Mouse (Mus musculus) ES-Bruce4 (cell line): ENCODE results near the gene Mtx1. TPM values are rescaled to one million over a fixed set of nuclear protein-coding genes. Genes with fewer than 3 reads are reported as not detected.

Experiments used
- H3K27ac ChIP-seq: 2 replicates; pipeline ENCODE4 v1.5.1; 2012; ENCODE audit warnings: low read length, inconsistent platforms; ENCODE audit not compliant: insufficient read depth
- H3K27me3 ChIP-seq: 2 replicates; pipeline ENCODE4 v1.6.1; 2012; ENCODE audit warnings: mild to moderate bottlenecking, low read length, inconsistent platforms; ENCODE audit not compliant: control insufficient read depth, poor library complexity, insufficient read depth, severe bottlenecking
- H3K36me3 ChIP-seq: 2 replicates; pipeline ENCODE4 v1.6.1; 2012; ENCODE audit warnings: inconsistent platforms, mild to moderate bottlenecking, low read length, moderate library complexity; ENCODE audit not compliant: control insufficient read depth, poor library complexity, insufficient read depth, severe bottlenecking
- H3K4me1 ChIP-seq: one replicate; pipeline ENCODE4 v1.8.1; 2011; ENCODE audit warnings: low read length; ENCODE audit not compliant: control insufficient read depth, insufficient read depth
- H3K4me3 ChIP-seq: 2 replicates; pipeline ENCODE4 v1.5.1; 2011; ENCODE audit warnings: low read depth, mild to moderate bottlenecking, low read length
- H3K9ac ChIP-seq: 2 replicates; pipeline ENCODE4 v1.6.1; 2012; ENCODE audit warnings: low read depth, mild to moderate bottlenecking, inconsistent platforms; ENCODE audit not compliant: poor library complexity, severe bottlenecking
- H3K9me3 ChIP-seq: replicated peaks from 2 replicates; pipeline ENCODE4 v1.6.1; 2012; ENCODE audit warnings: mild to moderate bottlenecking, low read length, inconsistent platforms; ENCODE audit not compliant: control insufficient read depth, poor library complexity, insufficient read depth, severe bottlenecking
- CTCF ChIP-seq: IDR thresholded peaks from one replicate; pipeline ENCODE4 v1.8.1; 2011; ENCODE audit warnings: low read depth, low read length
- EP300 ChIP-seq: IDR thresholded peaks from 2 replicates; pipeline ENCODE4 v1.6.1; 2011; ENCODE audit warnings: low read depth, low read length; ENCODE audit not compliant: insufficient read depth
- POLR2A ChIP-seq: IDR thresholded peaks from one replicate; pipeline ENCODE4 v1.8.1; 2011; ENCODE audit warnings: low read length; ENCODE audit not compliant: insufficient read depth
- polyA plus RNA-seq: library from polyadenylated mRNA; stranded (reverse); fragments of >200 nt; gene quantifications from 2 replicates; pipeline ENCODE4 v1.2.4, GENCODE M21; 2011; ENCODE audit warnings: low read depth; ENCODE audit not compliant: missing spikeins, insufficient read depth, insufficient read length

Gene Mtx1
- polyA plus RNA-seq, 1 experiment: 136 TPM

GRCm38 (mm10) chr3:89251365-89251895, 24.5 kb upstream of the Mtx1 start:
- Histone ChIP-seq H3K36me3 (0 out of 2 replicates have a peak, but pooled peaks cover 2% of the 10 kb centered on the region), H3K4me3 (peak overlapping the region; percentile 42), H3K27me3 (no peaks in the 10 kb centered on the region), H3K27ac (peak overlapping the region; percentile 74), H3K9ac (no peak overlapping the region), H3K4me1 (peaks cover 3% of the 10 kb centered on the region), H3K9me3 (no peaks in the 10 kb centered on the region)
- TF ChIP-seq EP300 (no peak), POLR2A (no peak), CTCF (no peak)

GRCm38 (mm10) chr3:89250435-89251040, 23.6 kb upstream of the Mtx1 start:
- Histone ChIP-seq H3K4me1 (peaks cover 3% of the 10 kb centered on the region), H3K27ac (peak overlapping the region; percentile 74), H3K9ac (no peak overlapping the region)

GRCm38 (mm10) chr3:89247466-89247865, 20.6 kb upstream of the Mtx1 start:
- Histone ChIP-seq H3K4me3 (peak overlapping the region; percentile 11; the same call in 1 of the 2 replicates), H3K36me3 (0 out of 2 replicates have a peak, but pooled peaks cover 2% of the 10 kb centered on the region), H3K9ac (peak overlapping the region; percentile 84; the same call in 1 of the 2 replicates), H3K27ac (no peak overlapping the region), H3K4me1 (peaks cover 2% of the 10 kb centered on the region), H3K9me3 (no peaks in the 10 kb centered on the region), H3K27me3 (no peaks in the 10 kb centered on the region)
- TF ChIP-seq EP300 (no peak), CTCF (no peak), POLR2A (no peak)

More at GRCm38 (mm10) chr3:89250435-89251040, 23.6 kb upstream of the Mtx1 start:
- no peak overlapping the region for H3K4me3 ChIP-seq
- H3K27me3 ChIP-seq: no peaks in the 10 kb centered on the region
- H3K36me3 ChIP-seq: 0 out of 2 replicates have a peak, but pooled peaks cover 2% of the 10 kb centered on the region
- TF ChIP-seq CTCF: no peak
- no peak for TF ChIP-seq EP300
- no peak for TF ChIP-seq POLR2A
- H3K9me3 ChIP-seq: no peaks in the 10 kb centered on the region

DNA sequence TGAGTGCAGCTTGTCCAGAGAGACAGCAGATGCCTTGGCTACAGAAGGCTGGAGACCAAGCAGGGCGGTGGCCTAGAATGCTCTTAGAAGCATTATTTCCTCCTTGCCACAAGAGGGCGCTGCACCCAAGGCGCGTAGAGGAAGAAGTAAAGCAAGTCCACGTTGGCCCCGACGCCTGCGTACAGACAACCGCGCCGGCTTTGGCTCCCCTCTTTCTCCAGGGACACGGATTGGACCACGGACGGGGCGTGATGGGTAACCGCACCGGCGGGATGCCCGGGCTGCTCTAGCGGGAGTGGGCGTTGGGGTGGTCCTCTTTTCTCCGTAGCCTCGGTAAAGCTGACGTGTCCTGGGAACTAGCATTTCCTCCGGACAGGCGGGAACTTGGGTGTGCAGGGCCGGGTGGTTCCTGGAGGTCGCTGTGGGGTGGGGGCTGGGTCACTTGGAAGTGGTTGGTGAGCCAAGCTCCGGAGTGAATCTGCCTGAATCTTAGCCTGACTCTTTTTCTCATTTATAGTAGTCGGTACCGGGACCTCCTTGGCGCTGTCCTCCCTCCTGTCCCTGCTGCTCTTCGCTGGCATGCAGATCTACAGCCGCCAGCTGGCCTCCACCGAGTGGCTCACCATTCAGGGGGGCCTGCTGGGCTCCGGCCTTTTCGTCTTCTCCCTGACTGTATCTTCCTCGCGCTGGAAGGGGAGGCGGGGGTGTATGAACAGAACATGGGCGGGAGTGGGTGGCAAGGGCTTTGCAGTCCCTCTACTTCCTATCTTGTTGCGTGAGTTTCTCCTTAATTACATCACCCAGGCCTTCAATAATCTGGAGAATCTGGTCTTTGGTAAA, 19.6 kb upstream of the Mtx1 start, which contains the start of gene Trim46:
TSS of gene Trim46 (minus strand) at position 49 of the 840 bp plus-strand sequence.
- Histone ChIP-seq H3K27me3 (no peaks in the 10 kb centered on the region), H3K36me3 (0 out of 2 replicates have a peak, but pooled peaks cover 2% of the 10 kb centered on the region), H3K27ac (peak within 1 kb of the TSS; percentile 37), H3K9ac (peak within 1 kb of the TSS; percentile 84), H3K9me3 (no peaks in the 10 kb centered on the region), H3K4me3 (peak within 1 kb of the TSS; percentile 92), H3K4me1 (peaks cover 2% of the 10 kb centered on the region)
- TF ChIP-seq EP300: no peak
- TF ChIP-seq CTCF: no peak
- TF ChIP-seq POLR2A: no peak

- H3K27me3 ChIP-seq: no peaks in the 10 kb centered on the region
- peaks cover 2% of the 10 kb centered on the region for H3K4me1 ChIP-seq
- H3K9me3 ChIP-seq: no peaks in the 10 kb centered on the region
- H3K9ac ChIP-seq: peak within 1 kb of the TSS; percentile 84
- TF ChIP-seq CTCF: no peak
- no peak for TF ChIP-seq EP300
- no peak for TF ChIP-seq POLR2A
- H3K36me3 ChIP-seq: peaks cover 2% of the 10 kb centered on the region; the same call in 1 of the 2 replicates
- peak within 1 kb of the TSS; percentile 92 for H3K4me3 ChIP-seq
- H3K27ac ChIP-seq: peak within 1 kb of the TSS; percentile 37
These were observed 18.8 kb upstream of the Mtx1 start, which contains the start of gene Krtcap2 for GRCm38 (mm10) chr3:89245688-89246171. TSS of gene Krtcap2 (plus strand) at chr3:89245966.
